Mouse (Mus musculus) forebrain, embryonic 11.5 days (tissue): ENCODE data around the gene 2810004N23Rik. TPM values are rescaled to one million over a fixed set of nuclear protein-coding genes. Genes with fewer than 3 reads are reported as not detected.
A peak's percentile ranks its signal among the peaks of the same experiment; 100 is the strongest.

Source experiments
- ATAC-seq: fragments of 200-750 bp; cut with Nextera tagmentation; replicated peaks from 2 replicates; pipeline ENCODE4 v1.8.0; 2017; ENCODE audit warnings: moderate TSS enrichment; ENCODE audit not compliant: low FRiP score
- DNase-seq: peaks from one replicate; pipeline ENCODE4 v3.0.0-alpha.2; 2017; ENCODE audit warnings: low spot score
- H3K27ac ChIP-seq: fragments of 300-500 bp; sonication (generic); 2 replicates; pipeline ENCODE4 v1.5.1; 2014; ENCODE audit warnings: low read depth, low read length
- H3K27me3 ChIP-seq: fragments of 300-500 bp; sonication (generic); 2 replicates; pipeline ENCODE4 v1.6.1; 2014; ENCODE audit warnings: mild to moderate bottlenecking, low read length, mixed read lengths; ENCODE audit not compliant: control insufficient read depth, insufficient read depth
- H3K36me3 ChIP-seq: fragments of 300-500 bp; sonication (generic); 2 replicates; pipeline ENCODE4 v1.6.1; 2014; ENCODE audit warnings: mild to moderate bottlenecking, low read length, moderate library complexity, mixed read lengths; ENCODE audit not compliant: control insufficient read depth, insufficient read depth
- H3K4me1 ChIP-seq: fragments of 300-500 bp; sonication (generic); replicated peaks from 2 replicates; pipeline ENCODE4 v1.6.1; 2014; ENCODE audit warnings: low read length, mixed read lengths; ENCODE audit not compliant: control insufficient read depth, insufficient read depth
- H3K4me2 ChIP-seq: fragments of 300-500 bp; sonication (generic); 2 replicates; pipeline ENCODE4 v1.6.1; 2014; ENCODE audit warnings: low read depth, mild to moderate bottlenecking, low read length, moderate library complexity, mixed read lengths; ENCODE audit not compliant: severe bottlenecking
- H3K4me3 ChIP-seq: fragments of 300-500 bp; sonication (generic); 2 replicates; pipeline ENCODE4 v1.5.1; 2014; ENCODE audit warnings: low read depth, low read length
- H3K9ac ChIP-seq: fragments of 300-500 bp; sonication (generic); 2 replicates; pipeline ENCODE4 v1.6.1; 2014; ENCODE audit warnings: low read length
- H3K9me3 ChIP-seq: fragments of 300-500 bp; sonication (generic); 2 replicates; pipeline ENCODE4 v1.6.1; 2016; ENCODE audit warnings: low read length, mixed read lengths; ENCODE audit not compliant: control insufficient read depth
- WGBS: fragments of 180-500 bp; shearing (Covaris S2); extraction: QIAGEN DNeasy Blood & Tissue Kit; methylation state at CpG from one replicate; pipeline ENCODE4 v1.1.7; 2014; 5-methylcytosine and 5-hydroxymethylcytosine counted together
- polyA plus RNA-seq: library from polyadenylated mRNA; unstranded; fragments of >200 nt; fragmentation: Nextera tagmentation; extraction: Ambion mirVana; gene quantifications from 2 replicates; pipeline ENCODE4 v1.2.1, GENCODE M21; 2014

The 2810004N23Rik gene
- polyA plus RNA-seq, 1 experiment from 2014 or later = 59.1 TPM

DNA sequence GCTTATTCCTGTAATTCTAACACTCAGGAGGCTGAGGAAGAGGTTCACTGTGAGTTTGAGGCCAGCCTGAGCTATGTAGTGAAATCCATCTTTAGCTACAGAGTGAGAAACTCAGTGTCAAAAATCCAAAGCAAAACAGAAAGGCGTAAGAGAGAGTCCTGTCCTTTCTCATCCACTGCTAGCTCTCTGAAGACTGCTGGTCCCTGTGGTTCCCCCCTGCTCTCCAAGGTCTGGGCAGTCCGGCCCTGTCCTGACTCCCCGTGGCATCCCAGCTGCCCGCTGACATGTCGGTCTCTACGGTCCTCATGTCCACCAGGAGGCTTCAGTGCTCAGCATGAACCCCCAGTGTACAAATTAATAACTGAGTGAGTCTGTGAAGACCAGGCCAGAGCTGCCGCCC is 26.6 kb downstream of the 2810004N23Rik start:
- H3K36me3 ChIP-seq = peaks cover 8% of the 10 kb centered on the region; the same call in 1 of the 2 replicates
- H3K9me3 ChIP-seq = no peaks in the 10 kb centered on the region
- ATAC-seq = no peak
- no peak for DNase-seq
- H3K4me3 ChIP-seq = no peak overlapping the region
- WGBS = 83% methylated on average over 7 of the region's 7 CpGs
- no peaks in the 10 kb centered on the region for H3K4me1 ChIP-seq
- H3K27me3 ChIP-seq = no peaks in the 10 kb centered on the region
- H3K4me2 ChIP-seq = no peak overlapping the region
- H3K27ac ChIP-seq = no peak overlapping the region
- no peak overlapping the region for H3K9ac ChIP-seq

GRCm38 (mm10) chr8:124835848-124836247 is 27.1 kb downstream of the 2810004N23Rik start:
- Histone ChIP-seq H3K9ac (no peak overlapping the region), H3K4me2 (no peak overlapping the region), H3K36me3 (peaks cover 7% of the 10 kb centered on the region; the same call in 1 of the 2 replicates), H3K4me1 (no peaks in the 10 kb centered on the region), H3K27ac (no peak overlapping the region), H3K9me3 (no peaks in the 10 kb centered on the region), H3K4me3 (no peak overlapping the region), H3K27me3 (no peaks in the 10 kb centered on the region)
- DNase-seq = no peak
- no peak for ATAC-seq

DNA sequence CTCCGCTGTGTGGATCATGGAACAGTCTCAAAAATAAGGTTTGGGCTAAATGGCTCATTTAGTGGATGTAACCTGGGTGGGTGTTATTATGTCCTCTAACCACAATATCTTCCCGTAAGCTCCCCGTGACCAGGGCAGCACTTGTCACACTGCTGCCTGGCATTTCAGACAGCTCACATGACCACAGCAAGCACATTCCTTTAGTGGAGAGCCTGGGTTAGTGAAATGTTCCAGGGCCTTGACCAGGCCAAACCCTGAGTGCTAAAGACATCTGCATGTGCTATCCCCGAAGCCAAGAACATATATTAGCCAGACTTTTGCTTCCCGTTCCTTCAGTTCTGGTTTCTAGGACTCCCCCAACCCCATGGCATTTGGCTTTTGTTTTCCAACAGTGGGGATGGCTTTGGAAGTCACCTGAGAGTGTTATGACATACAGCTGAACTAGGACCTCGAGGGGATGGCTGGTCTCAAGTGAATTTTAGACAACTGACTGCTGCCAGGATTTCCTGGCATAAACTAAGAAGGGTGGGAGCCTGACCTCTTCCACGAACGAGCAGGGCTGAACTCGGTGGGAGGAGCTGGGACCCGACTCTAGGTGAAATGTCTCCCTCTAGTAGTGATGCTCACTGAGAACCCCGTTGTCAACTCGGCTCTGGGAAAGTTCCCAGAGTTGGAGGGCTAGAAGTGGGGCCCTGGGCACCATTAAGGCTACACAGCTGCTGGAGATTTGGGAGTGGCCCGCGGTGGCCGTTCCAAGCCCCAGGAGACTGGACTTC is 29.3 kb downstream of the 2810004N23Rik start:
- ATAC-seq (no peak), DNase-seq (no peak)
- Histone ChIP-seq H3K4me2 (no peak overlapping the region), H3K27ac (no peak overlapping the region), H3K9ac (no peak overlapping the region), H3K9me3 (no peaks in the 10 kb centered on the region), H3K27me3 (no peaks in the 10 kb centered on the region), H3K4me1 (no peaks in the 10 kb centered on the region), H3K36me3 (no peaks in the 10 kb centered on the region), H3K4me3 (no peak overlapping the region)
- 49% methylated on average over 15 of the region's 15 CpGs for WGBS

DNA sequence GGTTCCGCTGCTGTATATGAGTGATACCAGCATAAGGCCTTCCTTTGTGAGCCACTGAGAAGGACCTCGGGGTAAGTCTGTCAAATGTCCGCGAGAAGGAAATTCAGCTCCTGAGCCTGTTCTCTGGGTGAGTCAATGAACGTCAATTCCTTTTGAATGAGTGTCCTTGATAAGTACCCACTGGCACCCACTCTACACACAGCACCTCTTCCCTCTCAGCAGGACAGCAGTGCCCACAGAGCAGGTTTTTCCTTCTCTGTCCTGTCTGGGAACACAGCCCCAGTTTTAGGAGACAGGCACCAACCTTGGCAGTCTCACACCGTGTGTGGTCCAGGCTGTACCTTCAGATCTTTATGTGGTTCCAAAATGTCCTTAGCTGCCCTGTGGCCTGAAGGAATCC is 31.0 kb downstream of the 2810004N23Rik start:
- no peaks in the 10 kb centered on the region for H3K4me1 ChIP-seq
- no peaks in the 10 kb centered on the region for H3K36me3 ChIP-seq
- no peaks in the 10 kb centered on the region for H3K27me3 ChIP-seq
- DNase-seq = no peak
- ATAC-seq = no peak
- WGBS = 85% methylated on average over 6 of the region's 6 CpGs
- no peak overlapping the region for H3K4me2 ChIP-seq
- H3K4me3 ChIP-seq = no peak overlapping the region
- H3K27ac ChIP-seq = no peak overlapping the region
- no peaks in the 10 kb centered on the region for H3K9me3 ChIP-seq
- H3K9ac ChIP-seq = no peak overlapping the region

DNA sequence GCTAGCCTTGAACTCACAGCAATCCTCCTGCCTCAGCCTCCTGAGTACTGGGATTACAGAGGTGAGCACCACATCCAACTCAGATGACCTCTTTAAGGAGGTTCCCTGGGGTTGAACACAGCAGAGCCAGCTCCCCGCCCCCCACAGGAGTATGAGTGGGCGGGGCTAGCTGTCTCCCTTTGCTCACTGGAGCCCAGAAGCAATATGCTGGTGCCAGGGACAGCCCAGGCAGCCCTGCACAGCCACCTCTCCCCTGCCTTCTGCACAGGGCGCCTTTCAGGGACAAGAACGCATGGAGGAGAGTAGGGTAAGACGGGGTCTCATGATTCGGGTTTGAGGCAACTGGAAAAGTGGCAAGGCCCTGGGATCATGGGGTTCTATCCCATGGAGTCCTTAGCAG is 31.4 kb downstream of the 2810004N23Rik start:
- H3K4me2 ChIP-seq = no peak overlapping the region
- no peaks in the 10 kb centered on the region for H3K4me1 ChIP-seq
- 76% methylated on average over 6 of the region's 6 CpGs for WGBS
- ATAC-seq (no peak), DNase-seq (no peak)
- no peaks in the 10 kb centered on the region; the same call in 1 of the 2 replicates for H3K27me3 ChIP-seq
- H3K36me3 ChIP-seq = no peaks in the 10 kb centered on the region
- H3K27ac ChIP-seq = no peak overlapping the region
- H3K9me3 ChIP-seq = no peaks in the 10 kb centered on the region
- no peak overlapping the region for H3K4me3 ChIP-seq
- no peak overlapping the region for H3K9ac ChIP-seq

DNA sequence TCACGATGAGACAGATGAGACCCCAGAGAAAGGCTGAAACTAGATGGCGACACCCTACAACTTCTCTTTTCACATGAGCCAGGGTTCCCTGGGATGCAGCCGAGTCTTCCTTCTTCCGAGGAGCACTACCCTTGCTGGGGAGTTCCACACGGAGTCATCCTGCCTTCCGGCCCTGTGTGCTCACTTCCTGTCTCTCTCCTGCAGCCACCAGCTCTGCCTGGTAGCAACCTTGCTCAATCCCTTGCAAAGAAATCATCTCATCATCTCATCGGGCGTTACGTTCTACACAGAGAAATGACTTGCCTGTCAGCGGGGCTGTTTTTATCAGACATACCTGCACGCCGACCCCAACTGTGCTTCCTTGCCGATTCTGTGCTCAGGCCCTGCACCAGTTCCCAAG is 32.9 kb downstream of the 2810004N23Rik start:
- no peak overlapping the region for H3K27ac ChIP-seq
- no peaks in the 10 kb centered on the region for H3K4me1 ChIP-seq
- H3K9ac ChIP-seq = no peak overlapping the region
- no peak for ATAC-seq
- no peak overlapping the region for H3K4me3 ChIP-seq
- no peak overlapping the region for H3K4me2 ChIP-seq
- WGBS = 83% methylated on average over 13 of the region's 13 CpGs
- no peaks in the 10 kb centered on the region for H3K9me3 ChIP-seq
- no peak for DNase-seq
- H3K36me3 ChIP-seq = no peaks in the 10 kb centered on the region
- H3K27me3 ChIP-seq = no peaks in the 10 kb centered on the region; the same call in 1 of the 2 replicates

GRCm38 (mm10) chr8:124828561-124829240 is 34.2 kb downstream of the 2810004N23Rik start:
- H3K4me2 ChIP-seq = no peak overlapping the region
- no peaks in the 10 kb centered on the region for H3K36me3 ChIP-seq
- H3K27ac ChIP-seq = no peak overlapping the region
- ATAC-seq (no peak), DNase-seq (no peak)
- H3K9ac ChIP-seq = no peak overlapping the region
- H3K27me3 ChIP-seq = no peaks in the 10 kb centered on the region; the same call in 1 of the 2 replicates
- 82% methylated on average over 24 of the region's 24 CpGs for WGBS
- H3K4me3 ChIP-seq = no peak overlapping the region
- no peaks in the 10 kb centered on the region for H3K4me1 ChIP-seq
- no peaks in the 10 kb centered on the region for H3K9me3 ChIP-seq

DNA sequence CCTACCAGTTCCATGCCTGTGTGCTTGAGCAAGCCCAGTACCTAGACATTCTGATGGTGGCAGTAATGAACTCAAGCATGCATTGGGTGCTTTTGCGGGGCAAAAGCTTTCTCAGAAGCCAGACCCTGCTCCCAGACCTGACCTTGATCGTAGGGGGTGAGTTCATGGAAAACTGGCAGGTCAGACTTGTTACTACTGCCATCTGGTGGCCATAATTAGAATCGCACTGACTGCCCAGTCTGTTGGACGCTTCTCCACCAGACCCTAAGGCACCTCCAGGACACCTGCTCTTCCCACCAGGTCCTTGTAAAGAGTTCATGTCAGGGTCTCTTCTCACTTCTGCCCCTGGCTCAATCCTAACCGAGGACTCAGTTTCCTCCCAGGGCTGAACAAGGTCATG is 35.5 kb downstream of the 2810004N23Rik start:
- H3K36me3 ChIP-seq = no peaks in the 10 kb centered on the region
- no peaks in the 10 kb centered on the region for H3K4me1 ChIP-seq
- DNase-seq (peak; percentile 75), ATAC-seq (no peak)
- H3K9me3 ChIP-seq = no peaks in the 10 kb centered on the region
- 6% methylated on average over 5 of the region's 5 CpGs for WGBS
- H3K27me3 ChIP-seq = no peaks in the 10 kb centered on the region; the same call in 1 of the 2 replicates
- H3K4me3 ChIP-seq = no peak overlapping the region
- H3K27ac ChIP-seq = no peak overlapping the region
- H3K4me2 ChIP-seq = no peak overlapping the region
- H3K9ac ChIP-seq = no peak overlapping the region
